Mouse (Mus musculus) myocyte (in vitro differentiated cells): ENCODE data around the gene Exoc7. TPM values are rescaled to one million over a fixed set of nuclear protein-coding genes. Genes with fewer than 3 reads are reported as not detected.
A peak's percentile ranks its signal among the peaks of the same experiment; 100 is the strongest.

ENCODE experiments used
- H3K27me3 ChIP-seq: one replicate; pipeline ENCODE4 v1.6.1; 2011; ENCODE audit not compliant: control insufficient read depth, insufficient read depth, insufficient read length
- H3K36me3 ChIP-seq: one replicate; pipeline ENCODE4 v1.6.1; 2011; ENCODE audit not compliant: control insufficient read depth, insufficient read depth
- H3K4me2 ChIP-seq: one replicate; pipeline ENCODE4 v1.6.1; 2011; ENCODE audit warnings: low read depth, control low read depth
- H3K4me3 ChIP-seq: one replicate; pipeline ENCODE4 v1.5.1; 2011; ENCODE audit warnings: mild to moderate bottlenecking, control low read depth, moderate library complexity
- H3K79me2 ChIP-seq: one replicate; pipeline ENCODE4 v1.6.1; 2011; ENCODE audit not compliant: control insufficient read depth, insufficient read depth
- H3ac ChIP-seq: one replicate; pipeline ENCODE4 v1.6.1; 2011; ENCODE audit not compliant: control insufficient read depth, insufficient read length
- CEBPB ChIP-seq: IDR thresholded peaks from 2 replicates; pipeline ENCODE4 v1.6.1; 2011; ENCODE audit warnings: mild to moderate bottlenecking, moderate library complexity; ENCODE audit not compliant: poor library complexity, insufficient read depth, severe bottlenecking
- E2F4 ChIP-seq: IDR thresholded peaks from one replicate; pipeline ENCODE4 v1.6.1; 2011; ENCODE audit warnings: mild to moderate bottlenecking, control low read depth, moderate library complexity; ENCODE audit not compliant: insufficient read depth
- MAX ChIP-seq: IDR thresholded peaks from one replicate; pipeline ENCODE4 v1.6.1; 2011; ENCODE audit warnings: low read depth, mild to moderate bottlenecking, control low read depth
- MYOD1 ChIP-seq, 3 experiments: IDR thresholded peaks; one replicate each; pipeline ENCODE4 v1.6.1; 2011; ENCODE audit warnings: control low read depth in 2 of 3, low read depth in 2 of 3, mild to moderate bottlenecking in 2 of 3, moderate library complexity in 1 of 3; ENCODE audit not compliant: insufficient read length in 2 of 3, control insufficient read depth in 1 of 3
- MYOG ChIP-seq, 3 experiments: IDR thresholded peaks; one replicate each; pipeline ENCODE4 v1.6.1; 2011; ENCODE audit warnings: control low read depth in 2 of 3, low read depth in 2 of 3, mild to moderate bottlenecking in 2 of 3; ENCODE audit not compliant: insufficient read length in 2 of 3, control insufficient read depth in 1 of 3, insufficient read depth in 1 of 3
- POLR2A ChIP-seq: IDR thresholded peaks from one replicate; pipeline ENCODE4 v1.6.1; 2011; ENCODE audit warnings: low read depth, mild to moderate bottlenecking, control low read depth, moderate library complexity; ENCODE audit not compliant: insufficient read length
- POLR2AphosphoS2 ChIP-seq: IDR thresholded peaks from one replicate; pipeline ENCODE4 v1.6.1; 2011; ENCODE audit warnings: low read depth, control low read depth; ENCODE audit not compliant: insufficient read length
- REST ChIP-seq: IDR thresholded peaks from one replicate; pipeline ENCODE4 v1.6.1; 2011; ENCODE audit warnings: mild to moderate bottlenecking, control low read depth, moderate library complexity; ENCODE audit not compliant: insufficient read depth, insufficient read length
- SRF ChIP-seq: IDR thresholded peaks from one replicate; pipeline ENCODE4 v1.6.1; 2011; ENCODE audit warnings: low read depth; ENCODE audit not compliant: control insufficient read depth, insufficient read length
- TCF12 ChIP-seq: IDR thresholded peaks from one replicate; pipeline ENCODE4 v1.6.1; 2011; ENCODE audit warnings: mild to moderate bottlenecking, control low read depth; ENCODE audit not compliant: poor library complexity, insufficient read depth, severe bottlenecking
- TCF3 ChIP-seq: IDR thresholded peaks from one replicate; pipeline ENCODE4 v1.6.1; 2011; ENCODE audit warnings: low read depth, control low read depth; ENCODE audit not compliant: insufficient read length
- USF1 ChIP-seq: IDR thresholded peaks from one replicate; pipeline ENCODE4 v1.6.1; 2011; ENCODE audit warnings: low read depth, mild to moderate bottlenecking, control low read depth, moderate library complexity
- polyA plus RNA-seq: library from polyadenylated mRNA; unstranded; fragments of >200 nt; fragmentation: generic; extraction: Trizol; gene quantifications from one replicate; pipeline ENCODE4 v1.2.1, GENCODE M21; 2012; ENCODE audit warnings: missing spikeins

Gene Exoc7
- polyA plus RNA-seq, 1 experiment = 55.0 TPM

- H3K4me3 ChIP-seq = no peak overlapping the region
- no peak overlapping the region for H3ac ChIP-seq
- H3K4me2 ChIP-seq = no peak overlapping the region
- TF ChIP-seq SRF = no peak
- TF ChIP-seq POLR2A = no peak
- no peak for TF ChIP-seq POLR2AphosphoS2
- TF ChIP-seq MYOG (IDR thresholded peaks at IDR 0.05; ENCODE audit: control insufficient read depth in 1 of 3, insufficient read depth in 1 of 3, insufficient read length in 2 of 3, low read depth in 2 of 3) = no peak
- TF ChIP-seq MAX = no peak
- TF ChIP-seq CEBPB = no peak
- TF ChIP-seq TCF12 = no peak
- TF ChIP-seq USF1 = no peak
- TF ChIP-seq TCF3 = no peak
- TF ChIP-seq REST = no peak
- TF ChIP-seq MYOD1 (IDR thresholded peaks at IDR 0.05; ENCODE audit: control insufficient read depth in 1 of 3, insufficient read length in 2 of 3, low read depth in 2 of 3) = no peak
- TF ChIP-seq E2F4 = no peak
- no peaks in the 10 kb centered on the region for H3K79me2 ChIP-seq
- peaks cover under 1% of the 10 kb centered on the region for H3K36me3 ChIP-seq
- no peaks in the 10 kb centered on the region for H3K27me3 ChIP-seq
Measured at GRCm38 (mm10) chr11:116297017-116297416, 10.0 kb downstream of the Exoc7 start.

GRCm38 (mm10) chr11:116296191-116296734 lies 10.8 kb downstream of the Exoc7 start:
- Histone ChIP-seq H3K36me3 (peaks cover under 1% of the 10 kb centered on the region), H3ac (no peak overlapping the region), H3K79me2 (no peaks in the 10 kb centered on the region), H3K27me3 (no peaks in the 10 kb centered on the region), H3K4me2 (no peak overlapping the region), H3K4me3 (no peak overlapping the region)
- peak; percentile 79 for TF ChIP-seq TCF3
- TF ChIP-seq MYOG (IDR thresholded peaks at IDR 0.05; ENCODE audit: control insufficient read depth in 1 of 3, insufficient read depth in 1 of 3, insufficient read length in 2 of 3, low read depth in 2 of 3) = peak; percentile 62 to 98 (median 97)
- no peak for TF ChIP-seq E2F4
- TF ChIP-seq MAX = no peak
- peak; percentile 71 for TF ChIP-seq TCF12
- no peak for TF ChIP-seq SRF
- no peak for TF ChIP-seq POLR2AphosphoS2
- peak in 2 of 3 experiments; percentile 96 for TF ChIP-seq MYOD1 (IDR thresholded peaks at IDR 0.05; ENCODE audit: control insufficient read depth in 1 of 3, insufficient read length in 2 of 3, low read depth in 2 of 3)

DNA sequence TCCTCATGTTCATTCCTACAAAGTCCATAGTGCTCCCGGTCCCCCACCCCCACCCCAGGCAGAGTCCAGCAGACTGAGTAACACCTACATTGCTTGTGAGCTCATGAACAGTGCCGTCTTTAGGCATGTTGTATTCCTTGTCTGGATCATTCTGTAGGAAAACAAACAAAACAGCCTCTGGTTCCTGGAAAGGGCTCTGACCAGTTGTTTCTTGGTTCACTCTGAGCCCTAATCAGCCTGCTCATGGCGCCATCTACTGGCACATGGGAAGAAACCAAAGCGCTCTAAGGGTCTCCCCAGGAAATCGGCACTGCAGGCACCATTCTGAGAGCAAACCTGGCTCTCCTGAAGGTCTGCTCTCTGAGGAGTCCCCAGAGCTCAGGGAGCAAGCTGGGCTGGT lies 12.7 kb downstream of the Exoc7 start:
- H3K4me3 ChIP-seq = no peak overlapping the region
- no peaks in the 10 kb centered on the region for H3K27me3 ChIP-seq
- H3K4me2 ChIP-seq = no peak overlapping the region
- H3ac ChIP-seq = no peak overlapping the region
- TF ChIP-seq MYOG (IDR thresholded peaks at IDR 0.05; ENCODE audit: control insufficient read depth in 1 of 3, insufficient read depth in 1 of 3, insufficient read length in 2 of 3, low read depth in 2 of 3) (peak in 1 of 3 experiments; percentile 30), REST (no peak)
- no peaks in the 10 kb centered on the region for H3K79me2 ChIP-seq
- peaks cover 5% of the 10 kb centered on the region for H3K36me3 ChIP-seq

DNA sequence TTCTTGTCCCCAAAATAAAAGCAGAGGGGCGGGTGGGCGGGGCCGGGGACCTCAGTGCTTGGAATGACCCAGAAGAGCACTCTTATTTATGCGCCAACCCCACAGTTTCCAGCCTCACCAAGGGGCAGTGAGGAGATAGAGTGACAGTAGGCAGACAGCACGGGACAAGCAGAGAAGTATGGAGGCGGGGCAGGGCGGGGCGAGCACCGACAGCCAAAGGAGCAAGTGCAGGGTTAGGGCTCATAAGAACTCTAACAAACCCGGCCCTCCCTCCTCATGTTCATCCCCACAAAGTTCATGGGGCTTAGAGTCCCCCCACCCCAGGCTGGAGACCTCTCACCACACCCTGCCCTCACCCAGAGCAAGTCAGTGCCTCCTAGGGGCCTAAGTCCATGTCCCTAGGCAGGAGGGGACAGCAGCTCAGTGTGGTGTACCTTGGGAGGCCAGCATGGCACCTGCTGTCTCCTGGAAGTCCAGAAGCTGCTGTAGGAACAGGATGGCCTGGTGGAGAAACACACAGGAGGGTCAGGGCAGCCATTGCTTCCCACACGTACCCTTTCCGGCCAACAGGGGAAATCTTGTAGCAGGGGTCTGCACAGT lies 13.4 kb downstream of the Exoc7 start:
- Histone ChIP-seq H3ac (no peak overlapping the region), H3K79me2 (no peaks in the 10 kb centered on the region), H3K4me3 (no peak overlapping the region), H3K36me3 (peaks cover 5% of the 10 kb centered on the region), H3K4me2 (peak overlapping the region; percentile 18), H3K27me3 (no peaks in the 10 kb centered on the region)
- TF ChIP-seq MAX (no peak), E2F4 (no peak), TCF12 (no peak), TCF3 (no peak), CEBPB (no peak), MYOD1 (IDR thresholded peaks at IDR 0.05; ENCODE audit: control insufficient read depth in 1 of 3, insufficient read length in 2 of 3, low read depth in 2 of 3) (no peak), MYOG (IDR thresholded peaks at IDR 0.05; ENCODE audit: control insufficient read depth in 1 of 3, insufficient read depth in 1 of 3, insufficient read length in 2 of 3, low read depth in 2 of 3) (no peak), REST (no peak)

DNA sequence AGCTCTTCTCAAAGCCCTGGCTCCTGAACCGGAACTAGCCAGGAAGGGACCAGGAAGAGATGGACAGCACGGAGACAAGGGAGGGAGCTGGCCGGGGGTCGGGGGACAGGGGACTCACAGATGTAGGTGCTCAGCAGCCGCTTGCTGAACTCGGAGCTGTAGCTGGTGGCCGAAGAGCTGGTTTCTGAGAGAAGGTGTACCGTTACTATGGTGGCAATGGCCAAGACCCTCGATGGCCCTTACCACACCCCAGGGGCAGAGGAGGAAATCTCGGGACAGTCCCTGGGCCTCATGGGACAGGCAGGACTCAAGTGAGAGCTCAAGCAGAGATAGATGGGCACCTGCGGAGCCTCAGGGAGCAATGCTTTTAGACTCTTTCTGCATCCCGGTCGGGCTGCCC lies 14.6 kb downstream of the Exoc7 start:
- no peaks in the 10 kb centered on the region for H3K79me2 ChIP-seq
- peaks cover 5% of the 10 kb centered on the region for H3K36me3 ChIP-seq
- no peak overlapping the region for H3K4me3 ChIP-seq
- TF ChIP-seq TCF12 (no peak), MAX (no peak), TCF3 (no peak), POLR2A (no peak), USF1 (no peak), REST (no peak)
- no peaks in the 10 kb centered on the region for H3K27me3 ChIP-seq
- no peak overlapping the region for H3ac ChIP-seq
- no peak overlapping the region for H3K4me2 ChIP-seq
